Mouse (Mus musculus) embryonic fibroblast, embryonic 13.5 days (primary cell): Measurements from ENCODE around the gene Serpini1.
"Not testable (repeated sequence)": the region's sequence is repeated elsewhere in the genome, so short reads cannot be mapped to it uniquely, and the experiment has no call there.

Experiments
- CTCF ChIP-seq: IDR thresholded peaks from 2 replicates; pipeline ENCODE4 v1.5.1; 2011; ENCODE audit warnings: mild to moderate bottlenecking, control low read depth, low read length, moderate library complexity, borderline replicate concordance; ENCODE audit not compliant: insufficient read depth
- POLR2A ChIP-seq: IDR thresholded peaks from 2 replicates; pipeline ENCODE4 v1.6.1; 2011; ENCODE audit warnings: low read depth, mild to moderate bottlenecking, control low read depth, low read length, moderate library complexity

- not testable (repeated sequence) for TF ChIP-seq CTCF, POLR2A
Measured at GRCm38 (mm10) chr3:75653901-75654300, 96.6 kb downstream of the Serpini1 start.
